Mouse (Mus musculus): ENCODE measurements at regions not wholly inside any gene's neighbourhood (a gene's known extent, or its start where the extent isn't known, plus 50 kb on each side); places are given as distances from the start of the nearest gene placed in this dataset.

DNA sequence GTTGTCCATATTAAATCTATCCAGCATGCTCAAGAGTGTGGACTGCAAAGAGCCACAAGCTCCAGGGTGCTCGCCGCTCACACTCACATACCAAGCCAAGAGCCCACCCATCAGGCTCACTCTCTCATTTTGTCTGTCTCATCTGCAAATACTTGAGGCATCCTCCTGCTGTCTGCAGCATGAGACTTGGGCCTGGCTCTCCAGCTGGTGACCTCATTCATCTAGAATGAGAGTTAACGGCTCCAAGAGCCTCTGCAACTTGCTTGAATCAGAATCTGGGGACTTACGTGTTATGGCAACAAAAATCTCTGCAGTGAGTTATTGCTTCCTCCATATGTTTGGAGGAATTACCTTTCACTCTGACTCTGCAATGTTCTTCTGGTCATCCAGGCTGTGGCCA is 51.7 kb upstream of the Cdh4 start:
- no peak for ATAC-seq (ENCODE audit: insufficient number of reproducible peaks, low FRiP score, low TSS enrichment)

DNA sequence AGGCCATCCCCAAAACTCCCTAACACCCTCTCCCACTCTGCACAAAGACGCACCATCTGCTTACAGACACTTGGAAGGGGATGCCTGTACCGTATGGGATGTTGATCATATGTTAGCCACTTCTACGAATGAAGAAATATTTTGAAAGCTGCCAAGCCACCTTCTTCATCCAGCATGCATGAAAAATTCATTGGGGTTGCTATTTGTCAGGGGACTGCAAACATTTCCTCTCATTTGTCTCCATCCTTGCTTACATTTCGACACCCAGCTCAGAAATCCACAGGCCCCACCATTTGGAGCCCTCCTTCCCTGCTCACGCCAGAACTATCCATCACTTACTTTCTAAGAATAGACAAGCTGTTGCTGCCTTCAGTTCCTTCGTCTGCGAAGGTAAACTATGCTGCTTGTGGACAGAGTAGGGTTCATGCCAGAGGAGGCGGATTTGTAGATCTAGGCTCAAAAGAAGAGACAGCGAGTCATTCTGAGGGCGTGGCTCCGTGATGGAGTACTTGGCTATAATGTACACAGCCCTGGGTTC is 51.2 kb upstream of the Cdh4 start:
- no peak for ATAC-seq (ENCODE audit: insufficient number of reproducible peaks, low FRiP score, low TSS enrichment)

Measured in cerebellum, adult (tissue).